Mouse (Mus musculus) kidney, adult 10 weeks (tissue): ENCODE data around the gene Gm10053. TPM values are rescaled to one million over a fixed set of nuclear protein-coding genes. Genes with fewer than 3 reads are reported as not detected.

Experiments used
- polyA plus RNA-seq: library from polyadenylated mRNA; stranded (reverse); fragments of 350-450 nt; fragmentation: Illumina TruSeq; extraction: RNeasy Lipid Tissue Mini Kit (QIAGEN cat#74804); gene quantifications from one replicate; pipeline ENCODE4 v1.2.3, GENCODE M21; 2014; ENCODE audit warnings: low read depth, low replicate concordance

The Gm10053 gene
- polyA plus RNA-seq: 806 TPM

GRCm38 (mm10) chr19:24875129-24875870 is at the start of gene Gm10053:
Gene Gm10053, plus strand, starts transcription at chr19:24875686.

GRCm38 (mm10) chr19:24861612-24862451 is 13.7 kb upstream of the Gm10053 start, which contains the start of gene Pgm5:
Gene Pgm5, minus strand, starts transcription at chr19:24861855.

GRCm38 (mm10) chr19:24900581-24901220 is 25.2 kb downstream of the Gm10053 start, which contains the start of gene Foxd4:
Gene Foxd4, minus strand, starts transcription at chr19:24901197.

Other genes with a start within 250 kb of the Gm10053 start
- gene Tmem252, start 201.7 kb upstream of the Gm10053 start, polyA plus RNA-seq: 8.1 TPM
- gene Pgm5, start 13.8 kb upstream of the Gm10053 start, polyA plus RNA-seq: 10.5 TPM
- not detected for gene Foxd4, start 25.5 kb downstream of the Gm10053 start, polyA plus RNA-seq
- 38.0 TPM for gene Cbwd1, start 85.9 kb downstream of the Gm10053 start, polyA plus RNA-seq
- gene Dock8, start 123.8 kb downstream of the Gm10053 start, polyA plus RNA-seq: 13.5 TPM